8 mouse cellular contexts compared by ENCODE assay signal in the genomic region with DNA sequence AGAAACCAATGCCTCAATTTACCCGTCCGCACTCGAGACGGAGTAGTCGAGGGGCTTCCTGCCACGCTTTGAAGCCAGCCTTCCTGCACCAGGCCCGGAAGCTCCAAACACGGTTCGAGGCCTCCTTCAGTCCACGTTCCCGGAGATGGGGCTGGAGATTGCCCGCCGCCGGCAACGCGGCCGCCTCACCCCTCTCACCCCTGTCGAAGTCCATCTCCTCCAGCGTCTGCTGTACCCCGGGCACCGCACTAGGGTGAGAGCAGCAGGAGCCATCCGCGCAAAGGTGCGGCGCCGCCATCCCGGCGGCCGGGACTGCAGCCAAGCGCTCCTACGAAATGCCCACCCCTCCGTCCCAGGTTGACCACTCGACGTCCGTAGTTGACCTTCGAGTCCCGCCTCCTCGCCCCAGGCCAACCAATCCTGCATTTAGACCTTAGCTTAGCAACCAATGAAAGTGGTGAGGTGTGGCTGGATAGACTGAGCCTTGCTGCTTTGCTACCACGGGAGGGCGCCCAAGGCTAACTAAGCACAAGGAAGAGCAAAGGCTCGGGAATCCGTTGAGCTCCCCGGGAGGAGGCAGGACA. TPM values are rescaled to one million over a fixed set of nuclear protein-coding genes. Genes with fewer than 3 reads are reported as not detected.
A peak's percentile ranks its signal among the peaks of the same experiment; 100 is the strongest.
DNase-seq lines count a peak whose midpoint lies in the region; ATAC-seq and TF ChIP-seq lines count a peak whose summit lies in the region.

TSS of gene Ankrd39 (minus strand) at position 558 of the 584 bp plus-strand sequence.

- peak within 1 kb of the TSS; percentile 71 for H3K4me3 ChIP-seq in embryonic facial prominence, embryonic 14.5 days (ENCODE audit: low read depth, low read length)
- H3K4me3 ChIP-seq in heart, adult 2 months = peak within 1 kb of the TSS; percentile 76
- H3K4me3 ChIP-seq in limb, embryonic 13.5 days = peak within 1 kb of the TSS; percentile 68
- peak within 1 kb of the TSS; percentile 69 for H3K4me3 ChIP-seq in midbrain, embryonic 16.5 days (ENCODE audit: low read depth, low read length)

- peak; percentile 97 for ATAC-seq in embryonic facial prominence, embryonic 14.5 days (ENCODE audit: low read depth)
- ATAC-seq in limb, embryonic 13.5 days (ENCODE audit: low FRiP score, low read depth) = peak; percentile 96
- ATAC-seq in midbrain, embryonic 16.5 days = peak; percentile 96

- peak within 1 kb of the TSS; percentile 80 for H3K9ac ChIP-seq in embryonic facial prominence, embryonic 14.5 days (ENCODE audit: low read depth, low read length)
- peak within 1 kb of the TSS; percentile 84 for H3K9ac ChIP-seq in heart, adult 2 months (ENCODE audit: low read depth, low read length)
- H3K9ac ChIP-seq in limb, embryonic 13.5 days = peak within 1 kb of the TSS; percentile 81
- H3K9ac ChIP-seq in midbrain, embryonic 16.5 days (ENCODE audit: low read depth, low read length) = peak within 1 kb of the TSS; percentile 92

- H3K79me2 ChIP-seq in heart, adult 2 months (replicated peaks; ENCODE audit: control insufficient read depth, insufficient read depth, low read length) = no peaks in the 10 kb centered on the region

- no peaks in the 10 kb centered on the region for H3K9me3 ChIP-seq in embryonic facial prominence, embryonic 14.5 days (ENCODE audit: control insufficient read depth, low read length)
- no peaks in the 10 kb centered on the region for H3K9me3 ChIP-seq in limb, embryonic 13.5 days
- no peaks in the 10 kb centered on the region for H3K9me3 ChIP-seq in midbrain, embryonic 16.5 days (replicated peaks; ENCODE audit: control insufficient read depth, low read length, poor library complexity, severe bottlenecking)

- H3K4me2 ChIP-seq in embryonic facial prominence, embryonic 14.5 days (ENCODE audit: low read depth, low read length) = peak within 1 kb of the TSS; percentile 83
- H3K4me2 ChIP-seq in limb, embryonic 13.5 days (replicated peaks) = peak within 1 kb of the TSS; percentile 81
- H3K4me2 ChIP-seq in midbrain, embryonic 16.5 days (ENCODE audit: low read length) = peak within 1 kb of the TSS; percentile 76

- peaks cover 36% of the 10 kb centered on the region for H3K36me3 ChIP-seq in embryonic facial prominence, embryonic 14.5 days (ENCODE audit: control insufficient read depth, insufficient read depth, low read length)
- no peaks in the 10 kb centered on the region for H3K36me3 ChIP-seq in heart, adult 2 months (ENCODE audit: control insufficient read depth, insufficient read depth, low read length)
- H3K36me3 ChIP-seq in limb, embryonic 13.5 days = peaks cover 53% of the 10 kb centered on the region
- H3K36me3 ChIP-seq in midbrain, embryonic 16.5 days (ENCODE audit: control insufficient read depth, insufficient read depth, low read length) = peaks cover 26% of the 10 kb centered on the region

- peak; percentile 82 for TF ChIP-seq POLR2A in heart, adult 2 months (IDR thresholded peaks at IDR 0.05; ENCODE audit: insufficient read depth, low read depth, low read length)

- intact Hi-C loops in heart, adult 2 months (cut with DNase I) = loop anchor here (1.0 kb wide), 3 partner anchors 88 to 137 kb away; no protein-coding TSS in a partner anchor

- TF ChIP-seq CTCF in heart, adult 2 months (IDR thresholded peaks at IDR 0.05) = no peak; the same call in none of the 2 replicates

- TF ChIP-seq EP300 in heart, adult 2 months (IDR thresholded peaks at IDR 0.05; ENCODE audit: insufficient read depth, low read depth, low read length) = peak; percentile 99

- H3K27ac ChIP-seq in embryonic facial prominence, embryonic 14.5 days (replicated peaks; ENCODE audit: low read depth, low read length) = peak within 1 kb of the TSS; percentile 79
- H3K27ac ChIP-seq in heart, adult 2 months = peak within 1 kb of the TSS; percentile 85
- peak within 1 kb of the TSS; percentile 85 for H3K27ac ChIP-seq in limb, embryonic 13.5 days
- peak within 1 kb of the TSS; percentile 81 for H3K27ac ChIP-seq in midbrain, embryonic 16.5 days (ENCODE audit: low read length)

- under 1% methylated on average over 34 of the region's 43 CpGs for WGBS in embryonic facial prominence, embryonic 14.5 days
- under 1% methylated on average over 43 of the region's 43 CpGs for WGBS in heart, adult 2 months
- WGBS in limb, embryonic 13.5 days = under 1% methylated on average over 43 of the region's 43 CpGs
- under 1% methylated on average over 43 of the region's 43 CpGs for WGBS in midbrain, embryonic 16.5 days

- peak; percentile 99 for DNase-seq in 3T3-L1 (ENCODE audit: low read depth, low spot score)
- peak; percentile 82 to 94 for DNase-seq in adrenal gland, postnatal 4 days (ENCODE audit: low spot score in 2 of 2)
- DNase-seq in embryonic facial prominence, embryonic 14.5 days (ENCODE audit: low spot score) = peak; percentile 99
- DNase-seq in heart, adult 2 months = peak; percentile 96 to 98
- DNase-seq in kidney, adult 8-10 months = peak; percentile 99
- peak; percentile 87 to 97 for DNase-seq in spleen, postnatal 10 days (ENCODE audit: low spot score in 2 of 2)

- peaks cover 19% of the 10 kb centered on the region for H3K4me1 ChIP-seq in embryonic facial prominence, embryonic 14.5 days (ENCODE audit: control insufficient read depth, insufficient read depth, low read length)
- H3K4me1 ChIP-seq in heart, adult 2 months (ENCODE audit: control insufficient read depth, insufficient read depth, low read length) = peaks cover 3% of the 10 kb centered on the region
- H3K4me1 ChIP-seq in limb, embryonic 13.5 days = peaks cover 53% of the 10 kb centered on the region
- H3K4me1 ChIP-seq in midbrain, embryonic 16.5 days (ENCODE audit: control insufficient read depth, insufficient read depth, low read length) = peaks cover 23% of the 10 kb centered on the region

- H3K27me3 ChIP-seq in embryonic facial prominence, embryonic 14.5 days (replicated peaks; ENCODE audit: control insufficient read depth, insufficient read depth, low read length) = no peaks in the 10 kb centered on the region
- no peaks in the 10 kb centered on the region for H3K27me3 ChIP-seq in heart, adult 2 months (ENCODE audit: control insufficient read depth, insufficient read depth, low read length)
- H3K27me3 ChIP-seq in limb, embryonic 13.5 days = no peaks in the 10 kb centered on the region
- no peaks in the 10 kb centered on the region for H3K27me3 ChIP-seq in midbrain, embryonic 16.5 days (ENCODE audit: control insufficient read depth, insufficient read depth, low read depth, low read length)

RNA-seq across cellular contexts. Expression of gene Ankrd39, which starts in this region (rescaled TPM):
- 10 to 100 TPM; 19.8 to 23.1 TPM for total RNA-seq in adrenal gland, postnatal 4 days (2021)
- polyA plus RNA-seq in embryonic facial prominence, embryonic 14.5 days (2014; fragmentation: Nextera tagmentation; extraction: Ambion mirVana) = 19.5 and 20.0 TPM in 2 replicates
- 1 to 10 TPM; 6.2 to 6.3 TPM for total RNA-seq in heart, adult 2 months (2021)
- 11.1 TPM in 2 replicates for polyA plus RNA-seq in heart, adult 2 months (2012; rRNA removed)
- polyA plus RNA-seq in limb, embryonic 13.5 days (2015; fragmentation: Nextera tagmentation; extraction: Ambion mirVana) = 27.7 and 28.0 TPM in 2 replicates
- polyA plus RNA-seq in midbrain, embryonic 16.5 days (2015; fragmentation: Nextera tagmentation; extraction: Ambion mirVana) = 30.6 and 32.8 TPM in 2 replicates

Comparison
In these comparisons a context has a peak if more than half of its experiments do, and no peak if none do; other contexts are left out.
1. Peak in every context shown above with its lines: DNase-seq, ATAC-seq, H3K4me3 ChIP-seq and H3K27ac ChIP-seq.